Mouse (Mus musculus): ENCODE results near the gene Gusb. TPM values are rescaled to one million over a fixed set of nuclear protein-coding genes. Genes with fewer than 3 reads are reported as not detected.

Gusb gene
- polyA plus RNA-seq, 1 experiment from 2014 or later = 33.9 TPM

DNA sequence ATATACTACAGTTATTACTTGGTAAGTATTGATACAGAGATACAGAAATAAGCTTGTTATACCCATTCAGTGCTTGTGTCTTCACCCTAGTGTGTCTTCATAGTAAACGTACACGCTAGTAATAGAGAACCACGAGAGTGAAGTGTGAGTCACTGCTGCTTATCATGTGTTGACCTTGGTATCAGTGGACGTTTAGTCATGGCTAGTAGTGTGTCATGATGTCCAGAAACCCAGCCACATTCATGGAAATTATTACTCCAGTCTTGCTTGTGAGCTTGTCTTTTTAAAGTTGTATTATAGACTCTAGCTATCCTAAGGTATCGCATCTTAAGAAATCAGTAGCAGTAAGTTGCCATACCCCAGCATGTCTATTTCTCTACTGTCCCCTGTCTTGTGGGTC, 24.2 kb downstream of the Gusb start:
- TF ChIP-seq EP300 (optimal IDR thresholded peaks at IDR 0.05) = no peak
- no peak for TF ChIP-seq CTCF (IDR thresholded peaks at IDR 0.05; ENCODE audit: low read depth)
- 0 out of 2 replicates have a peak, but pooled peaks cover 2% of the 10 kb centered on the region for H3K36me3 ChIP-seq (ENCODE audit: control insufficient read depth, insufficient read depth, low read length)
- H3K4me1 ChIP-seq (replicated peaks; ENCODE audit: control insufficient read depth, insufficient read depth) = no peaks in the 10 kb centered on the region
- no peaks in the 10 kb centered on the region for H3K9me3 ChIP-seq (ENCODE audit: control insufficient read depth, low read length)
- H3K4me3 ChIP-seq (ENCODE audit: low read depth, low read length) = no peak overlapping the region
- H3K9ac ChIP-seq (ENCODE audit: low read length) = no peak overlapping the region
- H3K27ac ChIP-seq (replicated peaks) = no peak overlapping the region
- no peak for DNase-seq (ENCODE audit: low spot score)
- H3K27me3 ChIP-seq (ENCODE audit: control insufficient read depth, insufficient read depth, low read length) = no peaks in the 10 kb centered on the region
- 67% methylated on average over 5 of the region's 5 CpGs for WGBS
- ATAC-seq (ENCODE audit: low FRiP score, low TSS enrichment) = peak; percentile 86
- H3K4me2 ChIP-seq (replicated peaks; ENCODE audit: low read depth) = no peak overlapping the region

DNA sequence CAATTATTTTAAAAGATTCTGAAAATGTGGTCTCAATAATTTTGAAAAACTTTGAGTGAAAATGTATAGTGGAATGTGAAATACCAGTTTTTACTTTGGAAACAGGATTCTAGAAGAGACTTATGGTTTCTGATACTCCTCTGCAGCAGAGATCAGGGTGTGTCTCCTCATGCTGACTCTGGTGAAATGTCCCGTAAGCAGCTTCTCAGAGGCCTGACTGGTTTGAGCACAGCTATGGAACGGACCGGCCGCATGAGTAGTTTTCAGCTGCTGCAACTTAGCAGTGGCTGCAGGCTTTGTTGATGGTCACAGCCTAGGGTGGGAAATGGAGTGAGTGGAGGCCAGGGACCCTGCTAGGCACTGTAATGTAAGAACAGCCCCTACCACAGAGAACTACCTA, 25.1 kb downstream of the Gusb start:
- Histone ChIP-seq H3K4me2 (replicated peaks; ENCODE audit: low read depth) (no peak overlapping the region), H3K4me1 (replicated peaks; ENCODE audit: control insufficient read depth, insufficient read depth) (no peaks in the 10 kb centered on the region), H3K36me3 (ENCODE audit: control insufficient read depth, insufficient read depth, low read length) (no peaks in the 10 kb centered on the region), H3K9ac (ENCODE audit: low read length) (no peak overlapping the region), H3K9me3 (ENCODE audit: control insufficient read depth, low read length) (no peaks in the 10 kb centered on the region), H3K4me3 (ENCODE audit: low read depth, low read length) (no peak overlapping the region), H3K27ac (replicated peaks) (no peak overlapping the region), H3K27me3 (ENCODE audit: control insufficient read depth, insufficient read depth, low read length) (no peaks in the 10 kb centered on the region)
- DNase-seq (ENCODE audit: low spot score) (no peak), ATAC-seq (ENCODE audit: low FRiP score, low TSS enrichment) (no peak)
- 76% methylated on average over 4 of the region's 4 CpGs for WGBS
- TF ChIP-seq EP300 (optimal IDR thresholded peaks at IDR 0.05) (no peak), CTCF (IDR thresholded peaks at IDR 0.05; ENCODE audit: low read depth) (no peak)

- TF ChIP-seq EP300 (optimal IDR thresholded peaks at IDR 0.05) (no peak), CTCF (IDR thresholded peaks at IDR 0.05; ENCODE audit: low read depth) (no peak)
- H3K4me2 ChIP-seq (replicated peaks; ENCODE audit: low read depth) = no peak overlapping the region
- ATAC-seq (ENCODE audit: low FRiP score, low TSS enrichment) (peak; percentile 74), DNase-seq (ENCODE audit: low spot score) (no peak)
- H3K27me3 ChIP-seq (ENCODE audit: control insufficient read depth, insufficient read depth, low read length) = no peaks in the 10 kb centered on the region
- H3K4me3 ChIP-seq (ENCODE audit: low read depth, low read length) = no peak overlapping the region
- no peaks in the 10 kb centered on the region for H3K9me3 ChIP-seq (ENCODE audit: control insufficient read depth, low read length)
- H3K9ac ChIP-seq (ENCODE audit: low read length) = no peak overlapping the region
- H3K36me3 ChIP-seq (ENCODE audit: control insufficient read depth, insufficient read depth, low read length) = no peaks in the 10 kb centered on the region
- H3K27ac ChIP-seq (replicated peaks) = no peak overlapping the region
- no peaks in the 10 kb centered on the region for H3K4me1 ChIP-seq (replicated peaks; ENCODE audit: control insufficient read depth, insufficient read depth)
- whole genome bisulfite sequencing = 58% methylated on average over 4 of the region's 4 CpGs
Measured at GRCm38 (mm10) chr5:129974866-129975311, 28.0 kb downstream of the Gusb start.

GRCm38 (mm10) chr5:129974354-129974753, 28.5 kb downstream of the Gusb start:
- 86% methylated on average over 4 of the region's 4 CpGs for WGBS
- Histone ChIP-seq H3K4me3 (ENCODE audit: low read depth, low read length) (no peak overlapping the region), H3K4me1 (replicated peaks; ENCODE audit: control insufficient read depth, insufficient read depth) (no peaks in the 10 kb centered on the region), H3K36me3 (ENCODE audit: control insufficient read depth, insufficient read depth, low read length) (no peaks in the 10 kb centered on the region), H3K4me2 (replicated peaks; ENCODE audit: low read depth) (no peak overlapping the region), H3K27me3 (ENCODE audit: control insufficient read depth, insufficient read depth, low read length) (no peaks in the 10 kb centered on the region), H3K9me3 (ENCODE audit: control insufficient read depth, low read length) (no peaks in the 10 kb centered on the region), H3K27ac (replicated peaks) (peak overlapping the region; percentile 35; the same call in 1 of the 2 replicates), H3K9ac (ENCODE audit: low read length) (no peak overlapping the region)
- TF ChIP-seq CTCF (IDR thresholded peaks at IDR 0.05; ENCODE audit: low read depth) (no peak), EP300 (optimal IDR thresholded peaks at IDR 0.05) (no peak)
- DNase-seq (ENCODE audit: low spot score) = no peak
- no peak for ATAC-seq (ENCODE audit: low FRiP score, low TSS enrichment)

GRCm38 (mm10) chr5:129971491-129971890, 31.4 kb downstream of the Gusb start:
- Histone ChIP-seq H3K27me3 (ENCODE audit: control insufficient read depth, insufficient read depth, low read length) (no peaks in the 10 kb centered on the region), H3K4me2 (replicated peaks; ENCODE audit: low read depth) (no peak overlapping the region), H3K9me3 (ENCODE audit: control insufficient read depth, low read length) (no peaks in the 10 kb centered on the region), H3K9ac (ENCODE audit: low read length) (no peak overlapping the region), H3K4me1 (replicated peaks; ENCODE audit: control insufficient read depth, insufficient read depth) (no peaks in the 10 kb centered on the region), H3K27ac (replicated peaks) (0 out of 2 replicates have a peak overlapping the region, but pooled peaks have one; percentile 2), H3K4me3 (ENCODE audit: low read depth, low read length) (no peak overlapping the region), H3K36me3 (ENCODE audit: control insufficient read depth, insufficient read depth, low read length) (no peaks in the 10 kb centered on the region)
- ATAC-seq (ENCODE audit: low FRiP score, low TSS enrichment) (peak; percentile 50; the same call in 1 of the 2 replicates), DNase-seq (ENCODE audit: low spot score) (no peak)
- no peak for TF ChIP-seq CTCF (IDR thresholded peaks at IDR 0.05; ENCODE audit: low read depth)
- no peak for TF ChIP-seq EP300 (optimal IDR thresholded peaks at IDR 0.05)
- 81% methylated on average over 4 of the region's 4 CpGs for WGBS

DNA sequence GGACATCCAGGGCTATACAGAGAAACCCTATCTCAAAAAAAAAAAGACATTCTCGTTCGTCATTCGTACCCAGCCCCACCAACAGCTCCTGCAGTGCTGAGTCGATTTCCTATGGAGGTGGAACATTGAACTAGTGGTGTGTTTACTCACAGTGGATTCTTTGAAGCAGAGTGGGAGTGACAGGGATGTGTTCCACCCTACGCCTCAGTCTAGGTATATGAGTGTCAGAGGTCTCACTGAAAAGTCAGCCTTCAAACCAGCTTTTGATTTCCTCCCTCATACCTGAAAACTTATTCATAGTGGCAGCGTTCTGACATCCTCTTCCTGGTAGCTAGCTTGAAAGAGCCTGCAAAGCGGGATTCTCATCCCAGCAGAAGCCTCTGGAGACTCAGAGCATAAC, 34.4 kb downstream of the Gusb start:
- ATAC-seq (ENCODE audit: low FRiP score, low TSS enrichment) (peak; percentile 87), DNase-seq (ENCODE audit: low spot score) (no peak)
- no peak for TF ChIP-seq EP300 (optimal IDR thresholded peaks at IDR 0.05)
- no peak for TF ChIP-seq CTCF (IDR thresholded peaks at IDR 0.05; ENCODE audit: low read depth)
- WGBS = 61% methylated on average over 7 of the region's 7 CpGs
- Histone ChIP-seq H3K4me2 (replicated peaks; ENCODE audit: low read depth) (no peak overlapping the region), H3K9ac (ENCODE audit: low read length) (no peak overlapping the region), H3K27me3 (ENCODE audit: control insufficient read depth, insufficient read depth, low read length) (no peaks in the 10 kb centered on the region), H3K27ac (replicated peaks) (peak overlapping the region; percentile 45; the same call in 1 of the 2 replicates), H3K36me3 (ENCODE audit: control insufficient read depth, insufficient read depth, low read length) (no peaks in the 10 kb centered on the region), H3K4me1 (replicated peaks; ENCODE audit: control insufficient read depth, insufficient read depth) (no peaks in the 10 kb centered on the region), H3K9me3 (ENCODE audit: control insufficient read depth, low read length) (no peaks in the 10 kb centered on the region), H3K4me3 (ENCODE audit: low read depth, low read length) (no peak overlapping the region)
